Mouse (Mus musculus): ENCODE results near the gene Actr6. TPM values are rescaled to one million over a fixed set of nuclear protein-coding genes. Genes with fewer than 3 reads are reported as not detected.

Gene Actr6
- total and polyA plus RNA-seq, 3 experiments = 11.7 to 48.4 (median 18.0) TPM

DNA sequence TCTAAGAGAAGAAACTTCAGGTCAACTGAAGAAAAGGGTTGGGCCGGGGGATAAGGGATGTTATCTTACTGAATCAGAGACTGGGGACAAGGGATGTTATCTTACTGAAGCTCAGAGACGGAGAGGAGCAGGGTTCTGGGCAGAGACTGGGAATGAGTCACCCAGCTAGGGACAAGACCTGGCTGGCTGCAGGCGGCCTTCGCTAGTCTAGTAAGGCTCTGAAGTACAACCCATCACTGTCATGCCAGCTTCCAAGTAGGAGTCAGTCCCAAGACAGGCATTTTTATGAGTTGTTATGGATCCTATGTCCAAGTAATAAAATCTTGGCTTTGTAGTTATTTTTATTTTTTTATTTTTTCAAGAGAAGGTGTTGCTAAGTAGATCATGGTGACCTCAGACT lies 11.2 kb upstream of the Actr6 start:
- Histone ChIP-seq H3K27me3 (replicated peaks) (no peaks in the 10 kb centered on the region), H3K9me3 (replicated peaks; ENCODE audit: low read length) (no peaks in the 10 kb centered on the region), H3K27ac (ENCODE audit: insufficient read depth, low read depth) (no peak overlapping the region), H3K4me3 (replicated peaks in 1 of 3; ENCODE audit: low read depth in 2 of 3, low read length in 2 of 3, poor library complexity in 1 of 3) (no peak overlapping the region), H3K4me2 (ENCODE audit: insufficient read depth, low read depth, poor library complexity, severe bottlenecking) (no peak overlapping the region), H3K9ac (ENCODE audit: insufficient read depth, low read depth) (no peak overlapping the region), H3K79me2 (replicated peaks; ENCODE audit: control insufficient read depth, extremely low read depth, insufficient read depth, poor library complexity, severe bottlenecking) (peaks cover 17% of the 10 kb centered on the region), H3K36me3 (replicated peaks in 1 of 2; ENCODE audit: control insufficient read depth in 1 of 2, insufficient read depth in 1 of 2, low read length in 1 of 2) (peaks cover 0 to 2% of the 10 kb centered on the region in 2 experiments), H3K4me1 (ENCODE audit: control insufficient read depth in 1 of 2, insufficient read depth in 2 of 2) (peaks cover 6 to 30% of the 10 kb centered on the region in 2 experiments; a peak in 3 of 4 replicates)
- in situ Hi-C loops (cut with MboI; ENCODE audit: low pct_ligation_motif_present, low pct_unique_long_range_greater_than_20kb, low sequenced_read_pairs) (no loop called here), dilution Hi-C loops (cut with MboI; ENCODE audit: extremely low pct_ligation_motif_present, extremely low pct_unique_long_range_greater_than_20kb, low sequenced_read_pairs) (no loop called here)
- no peak for DNase-seq (ENCODE audit: extremely low read depth)
- TF ChIP-seq MAX (IDR thresholded peaks at IDR 0.05; ENCODE audit: low read length) (no peak), CTCF (conservative IDR thresholded peaks at IDR 0.05 in 1 of 2, IDR thresholded peaks at IDR 0.05 in 1 of 2; ENCODE audit: low read depth in 2 of 2, low read length in 2 of 2) (no peak), POLR2AphosphoS2 (IDR thresholded peaks at IDR 0.05; ENCODE audit: low read depth, low read length) (no peak), UBTF (IDR thresholded peaks at IDR 0.05; ENCODE audit: low read depth, low read length) (no peak), ZKSCAN1 (IDR thresholded peaks at IDR 0.05; ENCODE audit: borderline replicate concordance, low read depth, low read length) (no peak), MYC (IDR thresholded peaks at IDR 0.05; ENCODE audit: low read depth, low read length) (no peak), MAZ (IDR thresholded peaks at IDR 0.05; ENCODE audit: low read depth, low read length) (no peak), USF1 (IDR thresholded peaks at IDR 0.05; ENCODE audit: low read depth, low read length) (no peak), E2F4 (IDR thresholded peaks at IDR 0.05; ENCODE audit: insufficient replicate concordance, low read depth, low read length) (no peak), MEF2A (IDR thresholded peaks at IDR 0.05; ENCODE audit: borderline replicate concordance, low read depth, low read length) (no peak)

DNA sequence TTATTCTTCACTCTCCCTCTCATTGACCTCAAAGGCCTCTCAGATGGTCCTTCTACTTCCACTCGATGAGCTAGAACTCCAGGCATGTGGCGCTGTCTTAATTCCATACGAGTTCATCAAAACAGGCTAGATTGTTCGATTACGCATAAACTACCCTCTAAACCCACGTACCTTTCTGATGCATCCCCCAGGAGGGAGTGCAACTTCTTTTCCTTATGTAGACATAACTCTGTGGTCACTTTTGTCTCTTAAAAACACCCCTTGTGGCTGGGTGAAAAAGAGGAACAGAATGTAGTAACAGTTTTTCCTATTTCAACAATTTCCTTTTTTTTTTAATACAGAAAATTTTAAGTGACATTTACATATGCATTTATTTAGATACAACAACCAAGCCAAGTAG lies 8.9 kb upstream of the Actr6 start:
- no peaks in the 10 kb centered on the region for H3K27me3 ChIP-seq (replicated peaks)
- DNase-seq (ENCODE audit: extremely low read depth) = no peak
- dilution Hi-C loops (cut with MboI; ENCODE audit: extremely low pct_ligation_motif_present, extremely low pct_unique_long_range_greater_than_20kb, low sequenced_read_pairs) = no loop called here

GRCm38 (mm10) chr10:89739703-89740102 lies 7.6 kb upstream of the Actr6 start:
- dilution Hi-C loops (cut with MboI; ENCODE audit: extremely low pct_ligation_motif_present, extremely low pct_unique_long_range_greater_than_20kb, low sequenced_read_pairs) (no loop called here), in situ Hi-C loops (cut with MboI; ENCODE audit: low pct_ligation_motif_present, low pct_unique_long_range_greater_than_20kb, low sequenced_read_pairs) (no loop called here)
- Histone ChIP-seq H3K27me3 (replicated peaks) (peaks cover 3% of the 10 kb centered on the region), H3K4me3 (replicated peaks in 1 of 3; ENCODE audit: low read depth in 2 of 3, low read length in 2 of 3, poor library complexity in 1 of 3) (no peak overlapping the region), H3K27ac (ENCODE audit: insufficient read depth, low read depth) (no peak overlapping the region), H3K9me3 (replicated peaks; ENCODE audit: low read length) (no peaks in the 10 kb centered on the region), H3K4me1 (ENCODE audit: control insufficient read depth in 1 of 2, insufficient read depth in 2 of 2) (peaks cover 2 to 12% of the 10 kb centered on the region in 2 experiments; a peak in 2 of 4 replicates), H3K79me2 (replicated peaks; ENCODE audit: control insufficient read depth, extremely low read depth, insufficient read depth, poor library complexity, severe bottlenecking) (no peaks in the 10 kb centered on the region), H3K9ac (ENCODE audit: insufficient read depth, low read depth) (no peak overlapping the region), H3K36me3 (replicated peaks in 1 of 2; ENCODE audit: control insufficient read depth in 1 of 2, insufficient read depth in 1 of 2, low read length in 1 of 2) (no peaks in the 10 kb centered on the region), H3K4me2 (ENCODE audit: insufficient read depth, low read depth, poor library complexity, severe bottlenecking) (peak overlapping the region; percentile 5; the same call in 1 of the 2 replicates)
- no peak for DNase-seq (ENCODE audit: extremely low read depth)
- TF ChIP-seq CHD1 (IDR thresholded peaks at IDR 0.05; ENCODE audit: low read depth, low read length) = no peak
- no peak for TF ChIP-seq MAZ (IDR thresholded peaks at IDR 0.05; ENCODE audit: low read depth, low read length)
- TF ChIP-seq KAT2A (IDR thresholded peaks at IDR 0.05; ENCODE audit: insufficient replicate concordance, low read length) = no peak
- TF ChIP-seq E2F4 (IDR thresholded peaks at IDR 0.05; ENCODE audit: insufficient replicate concordance, low read depth, low read length) = no peak
- no peak for TF ChIP-seq IRF4 (IDR thresholded peaks at IDR 0.05; ENCODE audit: low read depth, low read length)

More for the DNA sequence above, 8.9 kb upstream of the Actr6 start:
- Histone ChIP-seq H3K9ac (ENCODE audit: insufficient read depth, low read depth) (no peak overlapping the region), H3K4me3 (replicated peaks in 1 of 3; ENCODE audit: low read depth in 2 of 3, low read length in 2 of 3, poor library complexity in 1 of 3) (no peak overlapping the region), H3K9me3 (replicated peaks; ENCODE audit: low read length) (no peaks in the 10 kb centered on the region), H3K27ac (ENCODE audit: insufficient read depth, low read depth) (no peak overlapping the region), H3K36me3 (replicated peaks in 1 of 2; ENCODE audit: control insufficient read depth in 1 of 2, insufficient read depth in 1 of 2, low read length in 1 of 2) (no peaks in the 10 kb centered on the region), H3K4me1 (ENCODE audit: control insufficient read depth in 1 of 2, insufficient read depth in 2 of 2) (peaks cover 2 to 12% of the 10 kb centered on the region in 2 experiments; a peak in 2 of 4 replicates), H3K4me2 (ENCODE audit: insufficient read depth, low read depth, poor library complexity, severe bottlenecking) (peak overlapping the region; percentile 8), H3K79me2 (replicated peaks; ENCODE audit: control insufficient read depth, extremely low read depth, insufficient read depth, poor library complexity, severe bottlenecking) (no peaks in the 10 kb centered on the region)
- in situ Hi-C loops (cut with MboI; ENCODE audit: low pct_ligation_motif_present, low pct_unique_long_range_greater_than_20kb, low sequenced_read_pairs) = no loop called here
- TF ChIP-seq RAD21 (IDR thresholded peaks at IDR 0.05; ENCODE audit: low read depth, low read length) = no peak
- peak; percentile 43; the same call in 1 of the 2 replicates for TF ChIP-seq ZNF384 (IDR thresholded peaks at IDR 0.05; ENCODE audit: low read depth, low read length)
